Mouse (Mus musculus) heart, postnatal 0 days (tissue): ENCODE data around the gene T.

Experiments used
- CTCF ChIP-seq: IDR thresholded peaks from 2 replicates; pipeline ENCODE4 v1.5.1; 2016; ENCODE audit warnings: antibody characterized with exemption, control low read depth, low read depth
- EP300 ChIP-seq: IDR thresholded peaks from 2 replicates; pipeline ENCODE4 v1.6.1; 2016; ENCODE audit warnings: antibody characterized with exemption, low read depth

DNA sequence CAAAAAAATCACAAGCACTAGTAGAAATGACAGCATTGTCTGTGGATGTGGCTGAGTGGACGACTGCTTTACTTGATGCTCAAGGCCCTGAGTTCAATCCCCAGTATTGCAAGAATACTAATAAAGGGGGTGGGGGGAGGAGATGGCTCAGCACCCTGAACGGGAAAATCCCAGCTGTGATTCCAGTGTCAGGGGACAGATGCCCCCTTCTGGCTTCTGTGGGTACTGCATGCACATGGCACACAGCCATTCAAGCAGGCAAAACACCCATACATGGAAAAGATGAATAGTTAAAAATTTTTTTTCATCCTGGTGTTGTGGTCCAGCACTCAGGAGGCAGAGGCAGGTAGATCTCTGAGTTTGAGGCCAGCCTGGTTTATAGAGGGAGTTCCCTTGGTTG is 10.9 kb upstream of the T start:
- TF ChIP-seq CTCF (peak; percentile 54), EP300 (no peak)
